Mouse (Mus musculus) G1E-ER4 (cell line): Measurements from ENCODE around the gene Zmynd12. TPM values are rescaled to one million over a fixed set of nuclear protein-coding genes. Genes with fewer than 3 reads are reported as not detected.

Experiments
- GATA1 ChIP-seq: IDR thresholded peaks from one replicate; pipeline ENCODE4 v1.8.0; 2012; ENCODE audit warnings: low read length, inconsistent platforms
- polyA plus RNA-seq: library from polyadenylated mRNA; stranded (reverse); fragments of >175 nt; gene quantifications from 2 replicates; pipeline ENCODE4 v1.2.3, GENCODE M21; 2012

The Zmynd12 gene
- polyA plus RNA-seq, 1 experiment = 0.14 TPM

GRCm38 (mm10) chr4:119467720-119468380 lies 45.2 kb downstream of the Zmynd12 start:
- no peak for TF ChIP-seq GATA1

- no peak for TF ChIP-seq GATA1
Observed at GRCm38 (mm10) chr4:119472545-119472944, 49.9 kb downstream of the Zmynd12 start.

- TF ChIP-seq GATA1 = no peak
Observed at GRCm38 (mm10) chr4:119473150-119473549, 50.5 kb downstream of the Zmynd12 start.

GRCm38 (mm10) chr4:119483051-119483450 lies 60.4 kb downstream of the Zmynd12 start:
- TF ChIP-seq GATA1 = no peak

- no peak for TF ChIP-seq GATA1
Observed at GRCm38 (mm10) chr4:119484882-119485281, 62.3 kb downstream of the Zmynd12 start.

- TF ChIP-seq GATA1 = no peak
Observed at GRCm38 (mm10) chr4:119489666-119490065, 67.1 kb downstream of the Zmynd12 start.

- no peak for TF ChIP-seq GATA1
Observed at GRCm38 (mm10) chr4:119490806-119491205, 68.2 kb downstream of the Zmynd12 start.

- TF ChIP-seq GATA1 = no peak
Observed at GRCm38 (mm10) chr4:119492291-119492932, 69.8 kb downstream of the Zmynd12 start, which contains the start of gene Rimkla. Gene Rimkla (minus strand): TSS chr4:119492628.

GRCm38 (mm10) chr4:119492933-119493327 lies 70.3 kb downstream of the Zmynd12 start:
- TF ChIP-seq GATA1 = no peak

GRCm38 (mm10) chr4:119498319-119498848 lies 75.8 kb downstream of the Zmynd12 start:
- no peak for TF ChIP-seq GATA1

GRCm38 (mm10) chr4:119511591-119511990 lies 89.0 kb downstream of the Zmynd12 start:
- no peak for TF ChIP-seq GATA1

- TF ChIP-seq GATA1 = no peak
Observed at GRCm38 (mm10) chr4:119512731-119513141, 90.1 kb downstream of the Zmynd12 start.

Other genes with a start within 250 kb of the Zmynd12 start
- 10.8 and 14.3 TPM in 2 replicates for gene Zfp691, start 248.6 kb upstream of the Zmynd12 start, polyA plus RNA-seq
- gene Ermap, start 232.8 kb upstream of the Zmynd12 start, polyA plus RNA-seq = 88.5 and 109 TPM in 2 replicates
- gene Svbp, start 227.5 kb upstream of the Zmynd12 start, polyA plus RNA-seq = 446 and 491 TPM in 2 replicates
- gene Tmem269, start 204.6 kb upstream of the Zmynd12 start, polyA plus RNA-seq = not detected in 2 replicates
- gene AU022252, start 190.1 kb upstream of the Zmynd12 start, polyA plus RNA-seq = 11.9 and 15.2 TPM in 2 replicates
- gene P3h1, start 189.9 kb upstream of the Zmynd12 start, polyA plus RNA-seq = 7.2 and 8.1 TPM in 2 replicates
- not detected in 2 replicates for gene Cldn19, start 167.4 kb upstream of the Zmynd12 start, polyA plus RNA-seq
- 2,530 and 2,672 TPM in 2 replicates for gene Ybx1, start 128.2 kb upstream of the Zmynd12 start, polyA plus RNA-seq
- 2.6 and 4.2 TPM in 2 replicates for gene Ppih, start 102.3 kb upstream of the Zmynd12 start, polyA plus RNA-seq
- gene Ccdc30, start 7.3 kb upstream of the Zmynd12 start, polyA plus RNA-seq = not detected in 2 replicates
- 15.0 and 15.6 TPM in 2 replicates for gene Ppcs, start 394 bp upstream of the Zmynd12 start, polyA plus RNA-seq
- not detected in 2 replicates for gene Rimkla, start 69.8 kb downstream of the Zmynd12 start, polyA plus RNA-seq
- gene Foxj3, start 114.2 kb downstream of the Zmynd12 start, polyA plus RNA-seq = 12.7 and 13.9 TPM in 2 replicates
- gene Frg2f1, start 116.7 kb downstream of the Zmynd12 start, polyA plus RNA-seq = 5.6 and 11.9 TPM in 2 replicates
- gene Guca2a, start 214.9 kb downstream of the Zmynd12 start, polyA plus RNA-seq = not detected in 2 replicates
- gene Guca2b, start 236.1 kb downstream of the Zmynd12 start, polyA plus RNA-seq = not detected in 2 replicates